Mouse (Mus musculus): ENCODE data around the gene A630001G21Rik.

A630001G21Rik gene

DNA sequence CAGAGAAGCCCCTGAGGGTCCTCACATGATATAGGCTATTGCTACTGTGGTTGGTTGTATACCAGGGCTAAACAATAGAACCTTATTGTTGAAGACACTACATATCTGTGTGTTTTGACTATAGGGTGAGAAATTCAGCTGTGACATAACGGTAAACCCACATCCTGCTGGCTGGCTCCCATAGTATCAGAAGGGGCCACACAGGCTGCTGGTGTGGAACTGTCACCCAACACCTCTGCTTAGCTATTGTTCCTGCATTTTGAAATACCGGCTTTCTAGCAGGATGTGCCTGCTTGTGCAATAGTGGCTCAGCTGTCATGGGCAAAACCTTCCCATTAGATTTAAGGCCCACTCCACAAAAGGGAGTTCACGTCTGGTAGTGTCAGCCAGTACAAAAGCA is 45.9 kb downstream of the A630001G21Rik start:
- DNase-seq: no peak

DNA sequence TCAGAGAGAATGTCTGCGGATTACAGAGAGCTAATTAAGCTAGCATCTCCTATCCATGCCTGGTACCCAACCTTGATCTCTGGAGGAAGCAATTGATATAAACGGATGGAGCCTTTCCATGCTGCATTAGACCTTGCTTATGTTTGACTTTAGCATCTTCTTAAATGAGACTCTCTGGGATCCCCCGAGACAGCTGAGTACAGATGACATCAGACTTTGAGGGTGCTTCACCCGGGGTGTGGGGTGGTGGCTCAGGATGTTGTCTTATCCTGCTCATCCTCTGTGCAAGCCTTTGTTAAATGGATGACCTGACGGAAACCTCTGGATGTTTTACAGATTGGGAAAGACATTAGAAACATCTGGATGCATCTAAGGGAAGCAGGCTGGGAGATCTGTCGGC is 48.0 kb downstream of the A630001G21Rik start:
- DNase-seq: no peak

- peak; percentile 10 to 29 for DNase-seq
These were observed 58.1 kb downstream of the A630001G21Rik start for GRCm38 (mm10) chr1:85720220-85720893.

- DNase-seq: no peak
These were observed 59.4 kb downstream of the A630001G21Rik start for GRCm38 (mm10) chr1:85719049-85719448.

DNA sequence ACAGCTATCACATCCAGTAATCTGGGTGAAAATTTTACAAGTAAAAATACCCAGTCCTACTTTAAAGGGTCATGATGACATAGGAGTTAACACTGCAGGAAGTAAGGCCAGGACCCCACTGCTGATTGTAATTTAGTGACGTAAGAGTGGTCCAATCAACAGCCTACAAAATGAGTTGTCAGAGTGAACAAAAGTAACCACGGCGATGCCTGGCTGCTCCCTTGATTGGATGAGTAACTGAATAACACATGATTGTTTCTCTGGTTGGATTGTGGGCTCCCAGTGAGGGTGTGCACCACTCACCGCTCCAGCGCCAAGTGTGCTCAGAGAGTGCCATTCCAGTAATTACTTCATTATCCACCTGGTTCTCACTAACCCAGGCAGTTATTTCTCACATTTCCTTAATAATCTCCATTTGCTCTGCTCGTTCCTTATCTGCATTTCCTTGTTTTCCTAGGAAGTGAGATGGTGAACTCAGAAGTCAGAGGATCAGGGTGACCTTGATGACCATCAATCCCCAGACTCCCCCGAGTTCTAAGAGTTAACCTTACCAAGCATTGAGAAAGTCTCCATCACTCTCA is 61.9 kb downstream of the A630001G21Rik start:
- DNase-seq: no peak

GRCm38 (mm10) chr1:85714501-85714900 is 63.9 kb downstream of the A630001G21Rik start:
- DNase-seq: no peak

- DNase-seq: no peak
These were observed 71.7 kb downstream of the A630001G21Rik start for GRCm38 (mm10) chr1:85706754-85707153.

DNA sequence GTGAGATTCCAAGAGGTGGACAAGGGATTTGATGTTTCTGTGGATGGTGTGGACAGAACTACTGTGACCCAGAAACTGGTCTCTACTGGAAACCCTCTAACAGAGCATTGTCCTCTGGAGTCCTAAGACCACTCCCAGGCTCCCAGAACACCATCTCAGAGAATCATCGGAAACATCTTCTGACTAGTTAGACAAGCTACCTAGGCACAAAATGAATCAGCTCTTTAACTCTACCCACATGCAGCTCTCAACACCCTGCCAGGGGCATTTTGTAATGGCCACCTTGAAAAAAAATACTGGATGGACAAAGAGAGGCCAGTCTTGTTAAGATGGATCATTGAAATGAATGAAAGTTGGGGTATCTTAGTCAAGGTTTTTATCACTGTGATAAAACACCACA is 72.9 kb downstream of the A630001G21Rik start:
- no peak for DNase-seq

DNA sequence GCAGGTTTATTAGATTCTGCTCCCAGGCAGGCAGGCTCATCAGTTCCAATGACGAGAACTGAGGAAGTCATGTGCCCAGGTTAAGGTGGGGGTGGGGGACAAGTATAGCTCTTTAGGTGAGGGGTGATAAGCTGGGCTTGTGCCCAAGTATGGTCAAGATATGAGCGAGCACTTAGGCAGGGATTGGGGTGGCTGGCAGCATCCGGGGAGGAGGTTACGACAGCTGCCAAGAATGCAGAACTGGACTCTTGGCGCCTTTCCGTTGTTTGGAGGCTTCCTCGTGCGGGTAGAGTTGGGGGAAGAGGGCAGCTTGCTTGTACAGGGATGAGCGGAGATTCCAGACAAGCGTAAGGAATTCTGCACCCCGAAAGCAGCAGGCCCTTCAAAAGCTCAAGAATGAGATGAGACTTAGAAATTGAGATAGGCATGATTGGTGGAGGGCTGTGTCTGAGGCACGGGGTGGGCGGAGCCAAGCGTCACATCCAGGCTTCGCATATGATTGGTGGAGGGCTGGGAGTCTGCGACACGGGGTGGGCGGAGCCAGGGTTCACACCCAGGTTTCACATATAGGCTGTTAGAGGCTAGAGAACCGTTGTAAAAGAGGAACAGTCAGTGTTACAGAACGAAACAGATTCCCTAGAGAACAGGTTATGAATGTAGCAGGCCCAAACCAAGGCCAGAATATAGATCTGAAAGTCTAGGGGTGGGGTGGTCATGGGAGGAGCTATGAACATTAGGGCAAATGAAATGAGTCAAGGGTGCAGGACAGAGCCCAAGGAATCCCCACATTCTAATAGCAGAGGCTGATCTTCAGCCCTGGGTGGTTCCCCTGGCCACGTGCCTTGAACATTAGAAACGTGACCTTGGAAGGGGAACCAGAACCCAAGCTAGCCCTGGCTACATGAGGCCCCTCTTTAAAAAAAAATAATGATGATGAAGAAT is 74.9 kb downstream of the A630001G21Rik start:
- DNase-seq: peak; percentile 93 to 95

- no peak for DNase-seq
These were observed 75.9 kb downstream of the A630001G21Rik start for GRCm38 (mm10) chr1:85702531-85702930.

- DNase-seq: no peak
These were observed 80.5 kb downstream of the A630001G21Rik start for GRCm38 (mm10) chr1:85697721-85698493.

- DNase-seq: no peak
These were observed 82.8 kb downstream of the A630001G21Rik start for GRCm38 (mm10) chr1:85695646-85696045.

DNA sequence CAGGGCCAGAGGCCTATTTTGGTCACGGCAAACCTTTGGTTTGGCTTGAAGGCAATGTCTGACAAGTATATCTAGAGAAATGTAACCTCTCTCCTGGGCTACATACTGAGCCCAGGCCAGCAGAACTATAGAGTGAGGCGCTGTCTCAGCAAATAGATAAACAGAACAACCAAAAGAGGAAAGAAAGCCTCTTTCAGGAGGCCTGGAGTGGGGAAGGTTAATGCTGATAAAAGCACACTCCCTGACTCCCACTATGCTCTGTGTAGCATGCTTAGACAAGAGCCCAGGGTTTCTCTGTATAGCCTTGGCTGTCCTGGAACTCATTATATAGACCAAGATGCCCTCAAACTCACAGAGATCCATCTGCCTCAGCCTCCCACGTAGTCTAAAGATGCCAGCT is 85.2 kb downstream of the A630001G21Rik start:
- DNase-seq: no peak

GRCm38 (mm10) chr1:85692281-85692680 is 86.2 kb downstream of the A630001G21Rik start:
- DNase-seq: no peak

DNA sequence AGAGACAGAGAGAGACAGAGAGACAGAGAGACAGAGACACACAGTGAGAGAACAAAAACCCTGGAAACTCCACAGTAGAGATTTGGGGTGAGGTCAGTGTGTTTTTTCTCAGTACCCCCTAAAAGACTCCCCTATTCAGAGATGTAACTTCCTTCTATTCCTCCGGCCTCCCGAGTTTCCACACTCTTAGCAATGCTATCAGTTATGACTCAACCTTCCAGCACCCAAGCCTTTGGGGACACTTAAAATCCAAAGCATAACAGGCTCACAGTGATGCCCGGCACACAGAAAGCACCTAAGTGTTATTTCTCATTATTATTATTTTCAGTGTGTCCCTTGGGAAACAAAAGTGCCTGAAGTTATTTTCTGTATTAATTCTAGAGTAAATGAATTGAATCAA is 87.9 kb downstream of the A630001G21Rik start:
- DNase-seq: no peak

DNA sequence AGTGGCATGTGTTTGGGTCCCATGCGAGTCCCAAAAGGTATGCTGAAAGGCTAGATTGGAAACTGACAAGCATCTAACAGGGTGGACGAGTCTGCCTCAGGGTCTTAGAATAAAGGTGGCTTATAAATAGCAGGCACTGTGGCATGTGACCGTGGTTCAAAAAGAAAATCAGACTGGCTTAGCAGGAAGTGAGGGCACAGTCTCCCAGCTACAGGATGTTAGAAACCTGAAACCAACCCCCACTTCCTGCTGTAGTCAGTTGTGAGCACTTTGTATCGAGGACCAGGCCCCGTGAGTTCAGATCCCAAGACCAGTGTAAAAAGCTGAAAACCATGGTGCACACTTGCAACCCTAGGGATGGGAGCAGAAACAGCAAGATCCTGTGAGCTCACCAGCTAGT is 91.1 kb downstream of the A630001G21Rik start:
- DNase-seq: peak; percentile 34 to 40

GRCm38 (mm10) chr1:85686666-85687065 is 91.8 kb downstream of the A630001G21Rik start:
- no peak for DNase-seq

GRCm38 (mm10) chr1:85680226-85680625 is 98.2 kb downstream of the A630001G21Rik start:
- DNase-seq: no peak

Measured in spleen, adult 18-20 months (tissue).